ENCODE assay signal across 8 mouse cellular contexts in the genomic region with DNA sequence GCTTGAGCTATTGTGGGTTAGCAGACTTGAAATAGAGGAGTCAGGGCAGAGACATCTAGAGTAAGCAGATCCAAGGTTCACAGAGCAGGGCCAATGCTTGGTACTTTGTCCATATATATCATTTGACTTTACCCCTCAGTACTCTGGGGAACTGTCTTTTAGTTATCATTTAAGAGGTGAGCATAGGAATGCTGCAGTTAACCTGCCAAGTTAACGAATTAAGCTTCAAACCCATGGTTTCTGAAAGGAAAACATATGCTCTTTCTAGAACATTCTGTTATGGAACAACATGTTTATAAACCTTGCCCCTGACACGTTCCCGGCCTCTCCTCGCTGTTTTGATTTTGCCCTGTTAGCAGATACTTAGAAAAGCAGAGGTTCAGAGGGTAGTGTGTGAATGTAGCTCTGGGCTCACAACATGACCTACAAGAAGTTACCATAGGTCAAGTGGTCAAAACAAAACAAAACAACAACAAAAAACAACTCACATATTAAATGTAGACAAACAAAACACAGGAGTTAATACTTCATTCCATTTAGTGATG. TPM values are rescaled to one million over a fixed set of nuclear protein-coding genes. Genes with fewer than 3 reads are reported as not detected.
DNase-seq lines count a peak whose midpoint lies in the region; ATAC-seq lines count a peak whose summit lies in the region.

No protein-coding gene starts in this region.

- no peaks in the 10 kb centered on the region for H3K9me3 ChIP-seq in heart, embryonic 11.5 days (replicated peaks; ENCODE audit: control insufficient read depth, low read length)
- H3K9me3 ChIP-seq in forebrain, embryonic 14.5 days (replicated peaks; ENCODE audit: control insufficient read depth, low read length) = no peaks in the 10 kb centered on the region
- H3K9me3 ChIP-seq in liver, embryonic 13.5 days (replicated peaks) = no peaks in the 10 kb centered on the region

- 83% methylated on average over 4 of the region's 4 CpGs for WGBS in heart, embryonic 11.5 days (ENCODE audit: insufficient replicate concordance)
- WGBS in forebrain, embryonic 14.5 days = 89% methylated on average over 4 of the region's 4 CpGs
- 62% methylated on average over 4 of the region's 4 CpGs for whole genome bisulfite sequencing in liver, embryonic 13.5 days (ENCODE audit: insufficient replicate concordance)

- H3K4me3 ChIP-seq in heart, embryonic 11.5 days (ENCODE audit: low read depth, low read length) = peak overlapping the region; percentile 71
- H3K4me3 ChIP-seq in forebrain, embryonic 14.5 days (ENCODE audit: low read depth, low read length) = peak overlapping the region; percentile 48; the same call in 1 of the 2 replicates
- peak overlapping the region; percentile 63 for H3K4me3 ChIP-seq in liver, embryonic 13.5 days (replicated peaks)

- DNase-seq in heart, adult 18-20 months = no peak
- peak; percentile 19 for DNase-seq in 3T3-L1 (ENCODE audit: low read depth, low spot score)
- DNase-seq in forebrain, embryonic 14.5 days (ENCODE audit: low spot score) = no peak
- DNase-seq in liver, embryonic 13.5 days = no peak
- no peak for DNase-seq in frontal cortex, postnatal 14 days (ENCODE audit: low spot score in 2 of 2)
- no peak for DNase-seq in layer of hippocampus, postnatal 10 days (ENCODE audit: low spot score in 2 of 2)
- DNase-seq in embryo, embryonic 9.5 days (ENCODE audit: extremely low spot score) = no peak

- peak overlapping the region; percentile 86 for H3K4me2 ChIP-seq in heart, embryonic 11.5 days
- H3K4me2 ChIP-seq in forebrain, embryonic 14.5 days (ENCODE audit: low read length) = peak overlapping the region; percentile 95; the same call in 1 of the 2 replicates
- H3K4me2 ChIP-seq in liver, embryonic 13.5 days = peak overlapping the region; percentile 76

- H3K36me3 ChIP-seq in heart, embryonic 11.5 days (ENCODE audit: control insufficient read depth, insufficient read depth, low read length) = no peaks in the 10 kb centered on the region
- no peaks in the 10 kb centered on the region for H3K36me3 ChIP-seq in forebrain, embryonic 14.5 days (ENCODE audit: control insufficient read depth, insufficient read depth, low read length)
- H3K36me3 ChIP-seq in liver, embryonic 13.5 days = no peaks in the 10 kb centered on the region

- H3K4me1 ChIP-seq in heart, embryonic 11.5 days (ENCODE audit: control insufficient read depth, insufficient read depth, low read length) = peaks cover 3% of the 10 kb centered on the region; the same call in 1 of the 2 replicates
- no peaks in the 10 kb centered on the region for H3K4me1 ChIP-seq in forebrain, embryonic 14.5 days (ENCODE audit: control insufficient read depth, insufficient read depth, low read length)
- peaks cover 8% of the 10 kb centered on the region for H3K4me1 ChIP-seq in liver, embryonic 13.5 days (replicated peaks)

- H3K27me3 ChIP-seq in heart, embryonic 11.5 days (ENCODE audit: control insufficient read depth, insufficient read depth, low read length) = no peaks in the 10 kb centered on the region
- H3K27me3 ChIP-seq in forebrain, embryonic 14.5 days (replicated peaks; ENCODE audit: control insufficient read depth, insufficient read depth, low read length) = no peaks in the 10 kb centered on the region
- H3K27me3 ChIP-seq in liver, embryonic 13.5 days = no peaks in the 10 kb centered on the region

- no peak for ATAC-seq in heart, embryonic 11.5 days (replicated peaks; ENCODE audit: insufficient number of reproducible peaks, low FRiP score, low TSS enrichment)
- no peak for ATAC-seq in forebrain, embryonic 14.5 days
- no peak for ATAC-seq in liver, embryonic 13.5 days (ENCODE audit: low read depth)

- no peak overlapping the region for H3K27ac ChIP-seq in heart, embryonic 11.5 days (ENCODE audit: low read depth, low read length)
- no peak overlapping the region for H3K27ac ChIP-seq in forebrain, embryonic 14.5 days (ENCODE audit: low read depth, low read length)
- no peak overlapping the region for H3K27ac ChIP-seq in liver, embryonic 13.5 days

- H3K9ac ChIP-seq in heart, embryonic 11.5 days (ENCODE audit: low read depth, low read length) = peak overlapping the region; percentile 87; the same call in 1 of the 2 replicates
- no peak overlapping the region; the same call in 1 of the 2 replicates for H3K9ac ChIP-seq in forebrain, embryonic 14.5 days (ENCODE audit: low read length)
- H3K9ac ChIP-seq in liver, embryonic 13.5 days = 0 out of 2 replicates have a peak overlapping the region, but pooled peaks have one; percentile 70

RNA-seq across cellular contexts. Expression of gene Prdm5, which starts 1.0 kb away (rescaled TPM):
- polyA plus RNA-seq in heart, embryonic 11.5 days (2014; fragmentation: Nextera tagmentation; extraction: Ambion mirVana) = 12.1 and 14.6 TPM in 2 replicates
- 1 to 10 TPM; 6.8 to 8.8 TPM for total RNA-seq in heart, adult 18-20 months (2021)
- polyA plus RNA-seq in forebrain, embryonic 14.5 days (2014; fragmentation: Nextera tagmentation; extraction: Ambion mirVana) = 5.3 and 5.9 TPM in 2 replicates
- polyA plus RNA-seq in liver, embryonic 13.5 days (2015; fragmentation: Nextera tagmentation; extraction: Ambion mirVana) = 2.7 and 2.8 TPM in 2 replicates
- 10 to 100 TPM in 1 of 2 experiments, 1 to 10 TPM in 1; 9.5 to 10.2 TPM for total RNA-seq in layer of hippocampus, postnatal 10 days (2021)
